Mouse (Mus musculus) liver, adult (tissue): ENCODE data around the gene Arid2.

ENCODE experiments used
- GATA4 ChIP-seq: IDR thresholded peaks from 2 replicates; pipeline ENCODE4 v1.6.1; 2014; ENCODE audit warnings: mild to moderate bottlenecking, low read length; ENCODE audit not compliant: insufficient replicate concordance

The Arid2 gene

DNA sequence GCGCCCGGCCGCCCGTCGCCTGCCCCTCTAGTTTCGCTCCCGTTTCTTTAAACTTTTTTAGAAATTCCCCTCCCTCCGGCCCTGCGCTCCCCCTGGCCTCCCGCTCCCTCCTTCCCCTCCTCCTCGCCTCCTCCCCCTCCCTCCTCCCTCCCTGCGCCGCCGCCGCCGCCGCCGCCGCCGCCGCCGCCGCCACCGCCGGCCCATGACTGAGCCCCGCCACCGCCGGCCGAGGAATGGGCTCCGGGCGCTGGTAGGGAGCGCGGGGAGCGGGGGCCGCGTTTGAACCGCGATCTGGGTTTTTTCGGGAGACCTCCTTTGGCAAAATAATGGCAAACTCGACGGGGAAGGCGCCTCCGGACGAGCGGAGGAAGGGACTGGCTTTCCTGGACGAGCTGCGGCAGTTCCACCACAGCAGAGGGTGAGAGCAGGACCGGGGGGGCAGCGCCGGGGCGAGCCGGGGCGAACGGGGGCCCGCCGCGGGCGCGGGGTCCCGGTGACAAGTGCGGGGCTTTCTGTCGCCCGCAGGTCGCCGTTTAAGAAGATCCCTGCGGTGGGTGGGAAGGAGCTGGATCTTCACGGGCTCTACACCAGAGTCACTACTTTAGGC, at the start of gene Arid2:
TSS of gene Arid2 (plus strand) at position 150 of the 607 bp plus-strand sequence.
- no peak for TF ChIP-seq GATA4

DNA sequence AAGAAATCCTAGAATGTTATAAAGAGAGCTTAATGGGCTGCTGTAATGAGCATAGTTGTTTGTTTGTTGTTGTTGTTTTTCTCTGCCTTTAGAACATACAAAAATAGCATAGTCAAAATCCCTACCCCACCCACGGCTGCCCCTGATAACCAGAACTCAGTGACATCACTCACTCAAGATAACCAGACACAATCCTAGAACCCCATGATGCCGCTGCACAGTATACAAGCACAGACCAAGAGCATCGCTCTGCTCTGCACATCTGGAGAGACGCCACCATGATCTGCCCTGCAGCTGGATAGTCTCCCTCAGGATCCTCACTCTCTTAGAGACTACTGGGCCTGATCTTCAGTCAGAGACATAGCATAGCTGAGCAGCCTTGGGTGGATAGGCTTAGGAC, 49.2 kb upstream of the Arid2 start:
- no peak for TF ChIP-seq GATA4

DNA sequence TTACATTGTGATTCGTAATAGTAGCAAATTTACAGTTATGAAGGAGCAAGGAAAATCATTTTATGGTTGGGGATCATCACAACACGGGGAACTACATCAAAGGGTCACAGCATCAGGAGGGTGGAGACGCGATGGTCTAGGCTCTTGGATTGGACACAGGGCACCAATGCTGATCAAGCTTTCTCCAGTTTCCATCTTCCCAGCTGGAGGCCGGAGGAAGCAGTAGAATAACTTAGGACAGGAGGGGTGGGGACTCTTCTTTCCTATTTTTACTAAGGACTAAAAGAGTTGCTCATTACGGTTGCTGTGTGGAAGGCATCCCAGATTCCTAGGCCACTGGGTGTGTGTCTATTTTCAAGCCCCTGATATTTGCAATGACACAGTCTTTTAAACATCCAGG, 43.1 kb upstream of the Arid2 start:
- no peak for TF ChIP-seq GATA4

DNA sequence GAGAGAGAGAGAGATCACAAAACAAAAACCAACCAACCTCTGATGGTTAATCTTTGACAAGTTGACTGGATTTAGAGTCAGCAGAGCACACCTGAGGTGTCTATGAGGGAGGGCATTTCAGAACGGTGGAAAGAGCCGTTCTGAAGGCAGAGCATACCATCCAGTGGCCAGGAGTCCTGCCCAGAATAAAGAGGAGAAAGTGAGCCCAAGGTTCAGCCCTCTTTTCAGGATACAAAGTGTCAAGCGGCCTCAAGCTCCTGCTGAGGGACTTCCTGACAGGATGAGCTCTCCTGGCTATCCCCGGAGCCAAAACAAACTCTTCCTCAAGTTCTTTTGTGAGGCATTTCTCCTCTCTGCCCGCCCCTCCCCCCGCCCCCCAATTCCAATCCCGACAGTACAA, 33.5 kb upstream of the Arid2 start:
- TF ChIP-seq GATA4 = no peak

DNA sequence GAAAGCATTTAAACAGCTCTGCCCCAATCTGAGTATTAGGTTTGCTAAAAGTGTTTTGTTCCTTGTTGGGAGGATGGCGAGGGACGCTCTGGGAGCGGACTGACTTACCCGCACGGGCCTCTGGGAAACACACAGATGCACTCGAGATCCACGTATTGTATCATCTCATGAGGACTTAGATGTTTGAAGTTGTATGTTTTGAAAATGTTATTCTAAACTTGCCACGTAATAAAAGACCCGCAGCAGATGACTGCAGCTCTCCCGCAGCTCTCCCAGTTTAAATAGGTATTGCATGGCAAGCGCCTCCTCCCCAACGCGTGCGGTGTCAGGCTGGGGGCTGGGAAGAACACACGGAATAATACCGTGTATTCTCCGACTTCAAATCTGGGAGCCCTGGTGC, 33.0 kb upstream of the Arid2 start:
- no peak for TF ChIP-seq GATA4

DNA sequence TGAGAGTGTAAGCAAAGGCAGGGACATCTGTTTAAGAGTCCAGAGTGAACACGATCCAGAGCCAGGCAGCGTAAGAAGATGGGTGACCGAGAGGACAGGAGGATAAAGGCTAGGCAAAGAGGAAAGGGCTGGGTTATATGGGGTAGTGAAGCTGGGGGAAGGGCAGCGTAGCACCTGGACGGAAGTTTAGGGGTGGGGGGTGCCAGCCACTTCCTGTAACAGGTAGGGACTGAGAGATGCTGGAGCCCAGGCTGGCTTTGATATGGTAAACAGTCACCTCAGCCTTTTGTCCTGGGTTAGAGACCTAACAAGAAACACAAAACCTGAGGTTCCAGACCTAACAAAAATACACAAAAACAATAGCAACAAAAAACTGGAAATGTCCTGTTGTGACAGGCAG, 29.5 kb upstream of the Arid2 start:
- no peak for TF ChIP-seq GATA4

DNA sequence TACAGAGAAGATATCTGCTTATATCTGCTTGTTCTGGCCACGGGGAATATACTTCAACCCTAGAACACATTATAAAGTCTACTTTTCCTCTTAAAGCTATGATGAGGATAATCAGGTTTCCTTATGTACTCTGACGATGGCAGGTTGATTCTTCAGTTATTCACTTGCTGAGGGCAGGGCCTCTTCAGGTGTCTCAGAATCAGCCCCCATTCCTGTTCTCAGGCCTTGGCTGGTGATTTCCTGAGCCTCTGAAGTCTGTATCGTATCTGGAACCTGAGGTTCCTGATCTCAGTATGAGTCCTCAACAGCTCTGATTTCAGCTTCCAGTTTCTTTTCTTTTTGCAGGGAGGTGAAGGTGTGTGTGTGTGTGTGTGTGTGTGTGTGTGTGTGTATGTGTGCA, 22.7 kb upstream of the Arid2 start:
- no peak for TF ChIP-seq GATA4

DNA sequence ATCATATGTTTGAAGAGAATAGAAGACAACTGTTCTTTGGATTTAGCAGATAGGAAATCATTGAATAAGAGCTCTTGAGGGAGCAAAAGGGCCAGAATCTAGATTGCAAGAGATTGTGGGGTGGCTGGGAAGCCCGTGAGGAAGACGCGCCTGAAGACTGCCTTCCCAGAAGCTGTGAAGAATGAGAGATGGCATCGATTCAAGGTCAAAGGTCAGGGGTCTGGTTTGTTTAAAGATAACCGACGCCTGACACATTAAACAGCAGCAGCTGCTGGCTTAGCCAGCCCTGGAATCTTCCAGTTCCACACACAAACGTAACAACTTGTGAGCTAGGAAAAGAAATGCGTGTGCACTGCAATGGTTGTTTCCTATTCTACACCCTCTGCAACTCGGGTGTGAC, 19.4 kb upstream of the Arid2 start:
- TF ChIP-seq GATA4 = no peak

DNA sequence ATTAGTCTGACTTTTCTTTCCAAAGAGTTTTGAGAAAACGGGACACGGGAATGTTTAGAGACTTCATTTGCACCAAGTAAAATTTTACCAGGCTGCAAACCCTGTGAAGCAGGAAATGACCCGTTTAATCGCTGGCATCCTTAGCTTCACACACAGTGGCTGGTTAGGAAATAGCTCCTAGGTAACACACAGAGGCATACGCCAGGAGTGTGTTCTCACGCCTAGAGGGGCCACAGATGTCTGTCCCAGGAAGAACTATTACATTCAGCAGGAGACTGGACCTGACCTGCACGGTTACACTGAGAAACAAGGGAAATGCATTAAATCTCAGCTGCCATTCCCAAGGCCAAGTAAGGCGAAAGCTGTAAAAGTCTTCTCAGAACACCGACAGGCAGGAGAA, 18.7 kb upstream of the Arid2 start:
- TF ChIP-seq GATA4 = no peak

DNA sequence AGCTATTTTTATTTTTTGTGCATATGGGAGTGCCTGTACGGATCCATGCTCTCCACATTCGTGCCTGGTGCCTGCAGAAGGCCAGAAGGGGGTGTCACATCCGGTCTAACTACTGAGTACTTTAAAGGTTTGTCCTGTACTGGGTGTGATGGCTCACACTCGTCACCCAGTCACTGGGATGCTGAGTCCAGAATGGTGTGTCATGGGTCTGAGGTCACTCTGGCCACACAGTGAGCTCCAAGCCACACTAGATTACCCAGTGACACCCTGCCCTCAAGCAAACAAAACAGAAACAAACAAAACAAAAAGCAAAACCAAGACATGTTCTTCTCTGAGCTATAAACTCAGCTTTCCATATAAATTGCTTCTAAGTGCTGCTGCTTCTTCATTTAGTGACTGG, 17.9 kb upstream of the Arid2 start:
- TF ChIP-seq GATA4 = no peak

DNA sequence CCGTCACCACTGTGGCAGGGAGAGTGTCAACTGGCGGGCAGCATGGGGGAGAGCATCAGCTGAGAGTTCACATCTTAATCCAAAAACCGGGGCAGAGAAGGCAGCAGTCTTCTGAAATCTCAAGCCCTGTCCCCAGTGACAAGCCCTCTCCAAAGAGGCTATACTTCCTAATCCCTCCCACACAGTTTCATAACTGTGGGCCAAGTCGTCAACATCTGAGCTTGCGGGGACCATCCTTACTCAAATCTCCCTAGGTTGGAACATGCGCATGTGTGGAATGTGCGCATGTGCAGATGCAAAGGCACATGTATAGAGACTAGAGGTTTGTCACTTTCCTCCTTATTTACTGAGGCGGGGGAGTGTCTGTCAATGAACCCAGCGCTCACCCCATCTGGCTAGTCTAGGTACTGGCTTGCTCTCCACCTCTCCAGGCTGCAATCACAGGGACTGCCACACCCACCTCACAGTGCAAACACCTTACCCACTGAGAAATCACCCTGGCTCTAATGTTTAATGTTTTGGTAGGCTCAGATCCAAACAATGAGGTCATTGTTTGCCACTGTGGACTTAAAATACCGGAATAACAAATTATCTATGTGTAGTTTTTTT, 16.9 kb upstream of the Arid2 start:
- TF ChIP-seq GATA4 = no peak

DNA sequence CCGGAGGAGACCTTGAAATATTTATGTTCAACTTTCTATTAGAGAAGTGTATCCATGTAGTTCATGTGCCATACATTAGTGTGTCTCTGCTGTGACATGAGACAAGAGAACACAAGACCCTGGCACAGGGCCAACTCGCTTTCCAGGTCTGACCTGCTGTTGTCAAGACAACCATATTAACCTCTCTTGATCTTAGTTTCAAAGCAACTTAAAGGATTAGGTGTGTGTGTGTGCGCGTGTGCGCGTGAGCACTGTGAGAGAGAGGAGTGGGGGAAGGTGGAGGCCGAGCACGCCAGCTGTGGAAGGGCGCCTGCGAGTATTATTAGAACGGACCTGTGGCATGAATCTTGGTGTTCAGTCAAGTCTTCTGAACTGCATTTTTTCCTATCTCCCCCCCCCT, 15.0 kb upstream of the Arid2 start:
- no peak for TF ChIP-seq GATA4

DNA sequence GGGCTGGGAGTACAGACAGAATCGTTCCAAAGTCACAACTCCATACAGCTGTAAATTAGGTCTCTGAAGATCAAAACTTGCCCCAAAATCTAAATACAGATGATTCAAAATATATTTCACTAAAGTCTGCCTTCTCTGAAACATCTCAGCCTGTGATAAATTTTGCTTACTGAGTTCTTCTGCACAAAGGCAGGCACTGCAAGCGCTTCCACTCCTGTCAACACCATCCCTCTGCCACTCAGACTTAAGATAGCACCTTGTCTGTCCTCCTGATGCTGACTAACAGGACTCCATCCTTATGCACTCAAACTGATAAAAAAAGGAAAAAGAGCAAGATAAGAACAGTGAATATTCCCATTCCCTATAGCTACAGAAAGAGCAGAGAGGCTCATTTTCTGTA, 13.0 kb upstream of the Arid2 start:
- TF ChIP-seq GATA4 = no peak

DNA sequence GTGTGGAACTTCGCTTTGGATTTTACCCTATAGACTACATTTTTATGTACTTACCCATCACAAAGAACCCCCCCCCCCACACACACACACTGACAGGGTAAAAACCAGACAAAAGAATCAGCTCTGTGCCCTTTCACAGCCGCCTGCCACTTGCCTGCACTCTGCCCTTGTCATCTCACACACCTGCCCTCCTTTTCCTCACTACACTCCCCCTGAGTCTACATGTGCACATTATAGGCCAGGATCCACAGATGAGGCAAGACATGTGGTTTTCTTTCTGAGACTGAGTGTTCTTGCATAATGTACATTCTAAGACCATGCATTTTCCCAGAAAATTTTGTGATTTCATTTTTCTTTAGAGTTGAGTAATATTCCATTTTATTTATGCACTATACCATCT, 12.1 kb upstream of the Arid2 start:
- no peak for TF ChIP-seq GATA4

DNA sequence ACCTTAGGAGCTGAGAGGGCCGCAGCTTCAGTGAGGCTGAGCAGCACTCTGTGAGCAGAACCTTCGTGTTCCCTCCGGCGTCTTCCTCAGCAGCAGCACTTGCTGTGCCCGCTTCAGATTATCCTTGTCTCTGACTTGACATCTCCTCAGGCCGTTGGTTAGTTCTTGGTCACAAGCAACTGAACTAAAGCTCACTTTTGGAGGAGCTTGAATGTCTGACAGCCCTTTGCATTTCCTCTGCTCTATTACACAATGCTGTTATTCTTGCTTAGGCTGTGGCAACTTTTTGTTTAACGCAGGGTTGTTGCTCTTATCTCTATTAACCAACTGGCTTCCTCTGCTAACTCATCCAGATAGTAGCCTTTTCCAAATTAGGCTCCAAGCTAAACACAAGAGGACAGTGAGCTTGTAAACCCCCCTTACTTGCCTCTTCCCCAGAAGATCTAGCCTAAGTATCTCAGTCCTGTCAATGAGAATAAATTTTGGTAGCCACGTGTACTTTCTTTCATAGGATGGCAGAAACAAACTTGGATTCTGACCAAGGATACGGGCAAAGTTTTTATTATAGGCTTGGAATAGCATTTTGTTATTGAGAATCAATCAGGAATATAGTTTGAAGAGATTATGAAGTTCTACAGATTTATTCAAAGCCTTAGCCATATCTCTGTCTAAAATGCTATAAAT, 11.4 kb upstream of the Arid2 start:
- 0 out of 2 replicates have a peak, but pooled peaks have one; percentile 22 for TF ChIP-seq GATA4

DNA sequence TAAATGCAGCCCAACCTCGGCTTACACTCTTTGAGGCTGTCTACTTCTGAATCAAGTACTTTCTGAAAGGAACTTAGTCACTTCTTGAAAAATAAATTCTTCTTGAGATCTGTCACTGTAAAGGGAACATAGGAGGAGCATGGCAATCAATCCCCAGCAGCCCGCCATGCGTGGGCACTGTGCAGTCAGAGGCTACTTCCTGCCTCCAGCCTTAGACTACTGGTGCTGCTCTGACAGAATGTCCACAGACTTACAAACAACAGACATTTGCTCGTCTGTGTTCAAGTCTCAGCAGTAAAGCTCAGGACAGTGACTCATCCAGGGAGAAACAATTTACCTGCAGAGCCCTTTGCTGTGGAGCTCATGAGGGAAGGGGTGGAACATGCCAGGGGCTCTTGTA, 10.3 kb upstream of the Arid2 start:
- no peak for TF ChIP-seq GATA4

DNA sequence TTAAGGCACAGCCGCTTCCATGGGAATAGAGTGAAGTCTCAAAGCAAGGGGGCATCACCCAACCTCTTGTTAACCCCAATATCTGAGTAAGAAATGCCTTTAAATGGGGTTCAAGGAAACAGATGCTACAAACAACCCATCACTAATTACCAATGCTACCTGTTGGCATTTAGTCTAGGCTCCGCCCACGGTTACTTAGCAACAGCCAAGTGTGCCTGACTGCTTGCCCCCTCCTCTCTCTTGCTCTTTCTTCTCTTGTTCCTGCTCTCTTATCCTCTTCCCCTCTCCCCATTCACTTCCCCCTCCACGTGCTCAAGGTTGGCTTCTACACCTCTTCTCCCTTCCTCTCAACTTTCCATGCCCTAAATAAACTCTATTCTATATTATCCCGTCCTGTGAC, 6.1 kb upstream of the Arid2 start:
- no peak for TF ChIP-seq GATA4
